Mouse (Mus musculus) brain, embryonic 14.5 days (tissue): ENCODE results near the gene Myo1g.

ENCODE experiments used
- CTCF ChIP-seq: fragments of 200-500 bp; IDR thresholded peaks from 2 replicates; pipeline ENCODE4 v1.5.1; 2012; ENCODE audit warnings: inconsistent platforms, mild to moderate bottlenecking, moderate library complexity, borderline replicate concordance; ENCODE audit not compliant: insufficient read depth, insufficient read length; ENCODE audit errors: extremely low read depth
- POLR2A ChIP-seq: fragments of 200-500 bp; IDR thresholded peaks from 2 replicates; pipeline ENCODE4 v1.6.1; 2012; ENCODE audit warnings: mild to moderate bottlenecking, inconsistent platforms, borderline replicate concordance; ENCODE audit not compliant: poor library complexity, insufficient read depth, insufficient read length, severe bottlenecking; ENCODE audit errors: extremely low read depth

GRCm38 (mm10) chr11:6514837-6515236 is 5.9 kb downstream of the Myo1g start:
- TF ChIP-seq CTCF (no peak), POLR2A (no peak)
